In genomic region chr12:111667421-111667820, GRCm38 (mm10) we compare ENCODE assay signal across 21 mouse cellular contexts. TPM values are rescaled to one million over a fixed set of nuclear protein-coding genes. Genes with fewer than 3 reads are reported as not detected.
DNase-seq lines count a peak whose midpoint lies in the region; TF ChIP-seq lines count a peak whose summit lies in the region.
"Had no signal": no experiment of that assay in that cellular context is flagged by ENCODE, and none has a peak within 500 bp of the region (broad histone marks: within the 10 kb centered on the region; RNA-seq: fewer than 3 reads in every experiment).

No protein-coding gene starts in this region.

- H3K4me3 ChIP-seq in cerebellum, adult 2 months (replicated peaks; ENCODE audit: insufficient read depth, low read depth, low read length): no peak overlapping the region
- H3K4me3 ChIP-seq in heart, embryonic 10.5 days: no peak overlapping the region
- no peak overlapping the region for H3K4me3 ChIP-seq in left cerebral cortex, adult 2 months
- H3K4me3 ChIP-seq: heart, embryonic 15.5 days; liver, embryonic 13.5 days had no signal

- peaks cover 9% of the 10 kb centered on the region for H3K4me1 ChIP-seq in cerebellum, adult 2 months (ENCODE audit: control insufficient read depth, insufficient read depth, low read length)
- H3K4me1 ChIP-seq in heart, embryonic 10.5 days: peaks cover 78% of the 10 kb centered on the region

- H3K36me3 ChIP-seq in heart, embryonic 10.5 days: peaks cover 14% of the 10 kb centered on the region

- DNase-seq in cerebellum, adult 9-10 months: peak; percentile 39
- DNase-seq in cerebellum, adult 2 months: no peak
- DNase-seq in heart, embryonic 10.5 days (ENCODE audit: low spot score): peak; percentile 74
- no peak for DNase-seq in heart, postnatal 25 days (ENCODE audit: low spot score)
- DNase-seq in left cerebral cortex, adult 2 months (ENCODE audit: extremely low spot score in 1 of 2, low spot score in 2 of 2): no peak
- DNase-seq in left cerebral cortex, adult 8-10 months (ENCODE audit: low spot score in 2 of 2): no peak
- DNase-seq in retina, postnatal 1 day: peak; percentile 21
- DNase-seq in retina, embryonic 14.5 days (ENCODE audit: low spot score): no peak
- DNase-seq: adrenal gland, postnatal 10 days; cerebellum, postnatal 25 days; embryo, embryonic 11 days; gastrocnemius, postnatal 36 days; kidney, adult 9 months; liver, embryonic 13.5 days; lung, adult 2 months; lung, postnatal 14 days; right cerebral cortex, postnatal 14 days; thymus, adult 2 months; thymus, postnatal 4 days had no signal

- H3K27ac ChIP-seq in cerebellum, adult 2 months (ENCODE audit: insufficient read depth, low read length): no peak overlapping the region
- H3K27ac ChIP-seq in heart, embryonic 10.5 days: no peak overlapping the region
- H3K27ac ChIP-seq in left cerebral cortex, adult 2 months: peak overlapping the region; percentile 99
- H3K27ac ChIP-seq: liver, embryonic 13.5 days; stomach, postnatal 0 days had no signal

- H3K27me3 ChIP-seq in cerebellum, adult 2 months (ENCODE audit: control insufficient read depth, insufficient read depth, low read length): no peaks in the 10 kb centered on the region
- H3K27me3 ChIP-seq in heart, embryonic 10.5 days (ENCODE audit: insufficient read depth, poor library complexity, severe bottlenecking): peaks cover 30% of the 10 kb centered on the region

- 90% methylated on average over 5 of the region's 5 CpGs for WGBS in cerebellum, adult 2 months
- WGBS in heart, embryonic 10.5 days: 88% methylated on average over 5 of the region's 5 CpGs

- H3K9me3 ChIP-seq in heart, embryonic 10.5 days: no peaks in the 10 kb centered on the region
- H3K9me3 ChIP-seq: heart, embryonic 15.5 days; liver, embryonic 13.5 days had no signal

- no peak for TF ChIP-seq POLR2A in cerebellum, adult 2 months (IDR thresholded peaks at IDR 0.05; ENCODE audit: borderline replicate concordance, insufficient read depth, low read length)

- intact Hi-C loops in heart, postnatal 25 days (cut with DNase I): loop anchor here (5.0 kb wide), 1 partner anchor 295 kb away; no protein-coding TSS in a partner anchor
- intact Hi-C loops in left cerebral cortex, adult 2 months (cut with DNase I): loop anchor here (5.0 kb wide), 2 partner anchors 45 to 145 kb away; partner anchors contain the start of genes Apopt1, Bag5, Xrcc3 and Zfyve21

- TF ChIP-seq CTCF in cerebellum, adult 2 months (IDR thresholded peaks at IDR 0.05; ENCODE audit: borderline replicate concordance, insufficient read depth, low read depth, low read length): no peak
- no peak for TF ChIP-seq CTCF in left cerebral cortex, adult 2 months (IDR thresholded peaks at IDR 0.05)

RNA-seq across cellular contexts. Expression of gene Ckb, which starts 4.7 kb away (rescaled TPM):
- 5,042 and 5,433 TPM in 2 replicates for polyA plus RNA-seq in cerebellum, adult 2 months (2012; rRNA removed)
- 408 and 575 TPM in 2 replicates for polyA plus RNA-seq in heart, embryonic 10.5 days (2016; fragmentation: Nextera tagmentation; extraction: Ambion mirVana)
- 10 to 100 TPM; 91.2 to 98.8 TPM for total RNA-seq in heart, postnatal 25 days (2021)
- 1,000 to 10,000 TPM; 1,837 to 1,872 TPM for total RNA-seq in left cerebral cortex, adult 2 months (2021)
- total RNA-seq in left cerebral cortex, adult 8-10 months (2022): 1,000 to 10,000 TPM; 1,860 to 1,987 (median 1,908) TPM

RNA-seq across cellular contexts. Expression of gene Trmt61a, which starts 10.5 kb away (rescaled TPM):
- polyA plus RNA-seq in cerebellum, adult 2 months (2012; rRNA removed): 14.2 and 14.4 TPM in 2 replicates
- 12.7 and 18.9 TPM in 2 replicates for polyA plus RNA-seq in heart, embryonic 10.5 days (2016; fragmentation: Nextera tagmentation; extraction: Ambion mirVana)
- total RNA-seq in heart, postnatal 25 days (2021): 1 to 10 TPM; 4.4 to 5.7 TPM
- total RNA-seq in left cerebral cortex, adult 2 months (2021): 10 to 100 TPM; 18.9 to 20.2 TPM
- total RNA-seq in left cerebral cortex, adult 8-10 months (2022): 10 to 100 TPM; 18.6 to 22.6 (median 20.8) TPM

RNA-seq across cellular contexts. Expression of gene Bag5, which starts 45.6 kb away (rescaled TPM):
- polyA plus RNA-seq in cerebellum, adult 2 months (2012; rRNA removed): 52.7 and 54.4 TPM in 2 replicates
- 43.7 and 47.7 TPM in 2 replicates for polyA plus RNA-seq in heart, embryonic 10.5 days (2016; fragmentation: Nextera tagmentation; extraction: Ambion mirVana)
- total RNA-seq in heart, postnatal 25 days (2021): 10 to 100 TPM; 19.4 to 21.2 TPM
- total RNA-seq in left cerebral cortex, adult 2 months (2021): 10 to 100 TPM; 60.9 to 61.8 TPM
- 10 to 100 TPM; 59.0 to 65.9 (median 59.6) TPM for total RNA-seq in left cerebral cortex, adult 8-10 months (2022)

RNA-seq across cellular contexts. Expression of gene Apopt1, which starts 45.6 kb away (rescaled TPM):
- polyA plus RNA-seq in cerebellum, adult 2 months (2012; rRNA removed): 46.8 and 49.8 TPM in 2 replicates
- 53.3 and 55.2 TPM in 2 replicates for polyA plus RNA-seq in heart, embryonic 10.5 days (2016; fragmentation: Nextera tagmentation; extraction: Ambion mirVana)
- total RNA-seq in heart, postnatal 25 days (2021): 10 to 100 TPM; 32.1 to 36.4 TPM
- total RNA-seq in left cerebral cortex, adult 2 months (2021): 10 to 100 TPM; 36.2 to 38.8 TPM
- 10 to 100 TPM; 38.6 to 41.1 (median 39.6) TPM for total RNA-seq in left cerebral cortex, adult 8-10 months (2022)

Comparison
In these comparisons a context has a peak if more than half of its experiments do, and no peak if none do; other contexts are left out.
1. DNase-seq: peak in cerebellum, adult 9-10 months (single experiment), heart, embryonic 10.5 days (single experiment) and retina, postnatal 1 day (single experiment); none in cerebellum, adult 2 months (0 of 2), heart, postnatal 25 days (single experiment), left cerebral cortex, adult 2 months (0 of 2), left cerebral cortex, adult 8-10 months (0 of 2) and retina, embryonic 14.5 days (single experiment).
2. RNA of gene Ckb, which starts 4.7 kb away (total RNA-seq): 1,860 to 1,987 TPM in left cerebral cortex, adult 8-10 months and 1,837 to 1,872 TPM in left cerebral cortex, adult 2 months; 91.2 to 98.8 TPM in heart, postnatal 25 days; every median in the first group is over 10 times any median in the second.